Mouse (Mus musculus) lung, postnatal 25 days (tissue): ENCODE measurements at regions not wholly inside any gene's neighbourhood (a gene's known extent, or its start where the extent isn't known, plus 50 kb on each side); places are given as distances from the start of the nearest gene placed in this dataset.

ENCODE experiments used
- DNase-seq: peaks from one replicate; pipeline ENCODE4 v3.0.0; 2022; ENCODE audit warnings: low spot score

GRCm38 (mm10) chr10:122194139-122194538 lies 97.0 kb upstream of the Rxylt1 start:
- DNase-seq: no peak

GRCm38 (mm10) chr10:122193343-122193742 lies 96.2 kb upstream of the Rxylt1 start:
- DNase-seq: no peak

DNA sequence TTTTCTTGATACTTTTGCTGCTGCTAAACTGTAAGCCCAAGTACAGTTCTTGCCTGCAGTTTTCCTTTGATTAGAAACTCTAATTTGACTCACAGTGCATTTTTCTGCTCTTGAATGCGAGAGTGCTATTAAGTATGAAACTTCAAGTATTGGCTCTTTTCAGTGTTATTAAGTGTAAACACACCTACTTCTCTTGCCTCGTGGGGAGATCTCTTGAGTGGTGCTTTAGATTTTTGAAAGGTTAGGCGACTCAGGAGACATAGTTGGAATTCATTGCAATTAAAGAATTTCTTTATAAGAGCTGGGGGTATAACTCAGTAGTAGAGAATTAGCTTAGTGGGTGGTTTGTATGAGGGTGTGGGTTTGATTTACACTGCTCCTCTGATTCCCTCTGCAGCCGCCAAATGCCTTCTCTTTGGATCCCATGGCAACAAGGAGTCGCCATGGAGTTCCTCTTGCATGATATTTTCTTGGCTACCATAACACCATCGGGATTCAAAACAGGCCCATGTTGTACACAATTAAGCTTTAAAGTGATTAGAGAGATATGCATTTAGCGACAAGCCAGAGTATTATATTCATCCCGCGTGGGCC lies 88.1 kb upstream of the Rxylt1 start:
- peak; percentile 44 for DNase-seq

DNA sequence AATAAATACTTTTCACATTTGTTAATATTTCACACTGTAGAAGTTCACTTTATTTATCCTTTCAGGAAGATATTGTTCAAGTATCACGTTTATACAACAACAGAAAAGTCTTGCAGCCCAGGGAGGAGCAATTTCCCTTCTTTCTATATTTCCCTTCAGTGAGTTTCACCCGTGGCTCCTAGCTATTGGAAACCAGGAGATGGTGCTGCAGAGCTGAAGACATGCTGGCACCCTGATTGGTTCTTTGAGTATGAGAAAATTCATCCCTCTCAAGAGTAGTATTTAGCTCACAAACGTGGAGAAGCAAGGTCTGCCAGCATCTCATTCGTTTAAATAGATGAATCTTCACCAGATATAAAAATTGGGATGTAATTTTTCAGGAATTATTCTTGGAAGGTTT lies 85.9 kb upstream of the Rxylt1 start:
- peak; percentile 11 for DNase-seq

DNA sequence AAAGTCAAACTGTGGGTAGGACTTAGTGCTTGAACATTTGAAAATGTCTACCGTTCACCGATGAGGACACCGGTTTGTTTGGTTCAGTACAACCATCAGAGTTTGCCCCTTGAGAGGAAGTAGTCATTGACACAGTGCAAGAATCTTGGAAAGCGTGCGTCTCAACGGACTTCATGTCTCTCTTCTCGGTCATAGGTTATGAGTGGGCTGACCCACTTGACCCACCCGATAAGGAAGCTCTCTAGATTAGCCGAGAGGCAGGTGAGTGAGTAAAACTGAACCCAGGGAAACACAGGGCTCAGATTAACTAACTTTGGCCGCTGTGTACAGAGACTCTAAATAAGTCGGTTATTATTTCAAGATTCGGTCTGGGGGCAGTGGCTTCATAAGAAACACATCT lies 51.9 kb upstream of the Rxylt1 start:
- DNase-seq: peak; percentile 15

GRCm38 (mm10) chr10:122148609-122149008 lies 51.4 kb upstream of the Rxylt1 start:
- no peak for DNase-seq
